ENCODE assay signal across 16 mouse cellular contexts in the genomic region with DNA sequence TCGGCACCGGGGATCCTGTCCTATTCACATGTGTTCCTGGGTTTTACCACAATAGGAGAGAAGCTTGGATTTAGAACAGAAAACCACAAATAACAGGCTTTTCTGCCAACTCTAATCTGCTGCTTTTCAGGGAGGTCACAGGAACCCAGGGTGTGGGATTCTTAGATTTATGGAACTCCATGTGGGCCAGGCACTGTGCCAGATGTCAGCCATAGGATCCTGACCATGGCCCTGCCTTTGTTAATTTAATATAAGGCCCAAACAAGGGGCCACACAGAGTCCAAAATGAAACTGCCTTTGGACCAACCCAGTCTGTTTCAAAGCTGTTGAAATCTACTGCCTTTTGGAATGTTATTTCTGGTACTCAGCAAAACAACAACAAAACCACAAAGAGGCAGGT. TPM values are rescaled to one million over a fixed set of nuclear protein-coding genes. Genes with fewer than 3 reads are reported as not detected.
DNase-seq lines count a peak whose midpoint lies in the region; ATAC-seq and TF ChIP-seq lines count a peak whose summit lies in the region.
"Had no signal": no experiment of that assay in that cellular context is flagged by ENCODE, and none has a peak within 500 bp of the region (broad histone marks: within the 10 kb centered on the region; RNA-seq: fewer than 3 reads in every experiment).

No protein-coding gene starts in this region.

- peak; percentile 24 for DNase-seq in kidney, postnatal 10 days
- no peak for DNase-seq in kidney, adult 11 months
- peak; percentile 27 for DNase-seq in ovary, adult 18-20 months (ENCODE audit: low spot score)
- DNase-seq in ovary, postnatal 14 days (ENCODE audit: low spot score), result no peak
- peak; percentile 82 for DNase-seq in embryonic facial prominence, embryonic 14.5 days (ENCODE audit: low spot score)
- DNase-seq in gastrocnemius, adult 2 months, result no peak
- DNase-seq: cerebellum, adult 9-11 months; lung, adult 2 months; lung, postnatal 4 days; retina, postnatal 1 day; right cerebral cortex, postnatal 4 days; thymus, adult 18-20 months had no signal

- ATAC-seq in embryonic facial prominence, embryonic 14.5 days (ENCODE audit: low read depth), result peak; percentile 10; the same call in 1 of the 2 replicates
- no peak for ATAC-seq in cerebellum, adult (ENCODE audit: insufficient number of reproducible peaks, low FRiP score, low TSS enrichment)
- ATAC-seq: hindbrain, embryonic 16.5 days had no signal

- H3K4me3 ChIP-seq in embryonic facial prominence, embryonic 14.5 days (ENCODE audit: low read depth, low read length), result no peak overlapping the region
- H3K4me3 ChIP-seq in gastrocnemius, adult 2 months, result no peak overlapping the region
- H3K4me3 ChIP-seq: heart, embryonic 12.5 days had no signal

- H3K4me1 ChIP-seq in embryonic facial prominence, embryonic 14.5 days (ENCODE audit: control insufficient read depth, insufficient read depth, low read length), result peaks cover 25% of the 10 kb centered on the region; the same call in 1 of the 2 replicates

- H3K27me3 ChIP-seq in embryonic facial prominence, embryonic 14.5 days (replicated peaks; ENCODE audit: control insufficient read depth, insufficient read depth, low read length), result no peaks in the 10 kb centered on the region
- H3K27me3 ChIP-seq: heart, embryonic 12.5 days had no signal

- no peak overlapping the region for H3K27ac ChIP-seq in embryonic facial prominence, embryonic 14.5 days (replicated peaks; ENCODE audit: low read depth, low read length)
- no peak overlapping the region for H3K27ac ChIP-seq in gastrocnemius, adult 2 months

- 41% methylated on average over 2 of the region's 2 CpGs for WGBS in embryonic facial prominence, embryonic 14.5 days

- no peak for TF ChIP-seq CTCF in gastrocnemius, adult 2 months (IDR thresholded peaks at IDR 0.05)

- H3K9ac ChIP-seq in embryonic facial prominence, embryonic 14.5 days (ENCODE audit: low read depth, low read length), result no peak overlapping the region
- H3K9ac ChIP-seq: heart, embryonic 12.5 days had no signal

- no peak overlapping the region for H3K4me2 ChIP-seq in embryonic facial prominence, embryonic 14.5 days (ENCODE audit: low read depth, low read length)
- H3K4me2 ChIP-seq: heart, embryonic 12.5 days; liver, embryonic 11.5 days had no signal

- no peaks in the 10 kb centered on the region for H3K9me3 ChIP-seq in embryonic facial prominence, embryonic 14.5 days (ENCODE audit: control insufficient read depth, low read length)
- H3K9me3 ChIP-seq: heart, embryonic 12.5 days had no signal

- no peaks in the 10 kb centered on the region for H3K36me3 ChIP-seq in embryonic facial prominence, embryonic 14.5 days (ENCODE audit: control insufficient read depth, insufficient read depth, low read length)
- H3K36me3 ChIP-seq: heart, embryonic 12.5 days had no signal

- intact Hi-C loops in gastrocnemius, adult 2 months (cut with DNase I), result no loop called here

RNA-seq across cellular contexts. Expression of a gene that starts 8.9 kb away (rescaled TPM):
- polyA plus RNA-seq in embryonic facial prominence, embryonic 14.5 days (2014; fragmentation: Nextera tagmentation; extraction: Ambion mirVana), result 4.2 and 5.1 TPM in 2 replicates
- total RNA-seq in gastrocnemius, adult 2 months (2021), result under 1 TPM; 0.28 to 0.31 TPM

Comparison
In these comparisons a context has a peak if more than half of its experiments do, and no peak if none do; other contexts are left out.
1. DNase-seq: peak in kidney, postnatal 10 days (single experiment), ovary, adult 18-20 months (single experiment) and embryonic facial prominence, embryonic 14.5 days (single experiment); none in kidney, adult 11 months (single experiment), ovary, postnatal 14 days (single experiment) and gastrocnemius, adult 2 months (single experiment).